Mouse (Mus musculus): ENCODE results near the gene Flvcr1. TPM values are rescaled to one million over a fixed set of nuclear protein-coding genes. Genes with fewer than 3 reads are reported as not detected.
A peak's percentile ranks its signal among the peaks of the same experiment; 100 is the strongest.

Flvcr1 gene
- polyA plus RNA-seq, 1 experiment = 3.2 TPM

DNA sequence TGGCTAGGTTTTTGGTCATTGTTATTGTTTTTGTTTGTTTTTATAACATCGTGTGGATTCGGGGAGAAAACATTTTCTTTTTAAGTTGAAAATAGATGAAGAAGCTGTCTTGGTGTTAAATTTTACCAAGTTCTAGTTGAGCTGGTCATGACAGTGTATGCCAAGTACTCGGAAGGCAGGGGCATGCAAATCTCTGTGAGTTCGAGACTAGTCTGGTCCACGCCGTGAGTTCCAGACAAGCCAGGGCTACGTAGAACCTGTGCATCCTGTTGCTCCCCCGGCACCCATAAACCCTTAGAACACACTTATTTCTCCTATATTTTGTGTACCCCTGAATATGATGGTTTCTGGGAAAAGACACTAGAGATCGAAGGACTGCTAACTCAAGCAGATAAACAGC is 37.7 kb upstream of the Flvcr1 start:
- TF ChIP-seq GATA1 (IDR thresholded peaks at IDR 0.05; ENCODE audit: borderline replicate concordance, low read length) = no peak
- no peak for TF ChIP-seq FLI1 (IDR thresholded peaks at IDR 0.05; ENCODE audit: low read length)
- Histone ChIP-seq H3K4me1 (peaks cover 43% of the 10 kb centered on the region), H3K36me3 (replicated peaks; ENCODE audit: low read length) (peaks cover 47% of the 10 kb centered on the region), H3K9me3 (no peaks in the 10 kb centered on the region), H3K4me3 (replicated peaks) (peak overlapping the region; percentile 99), H3K27me3 (replicated peaks) (no peaks in the 10 kb centered on the region)

DNA sequence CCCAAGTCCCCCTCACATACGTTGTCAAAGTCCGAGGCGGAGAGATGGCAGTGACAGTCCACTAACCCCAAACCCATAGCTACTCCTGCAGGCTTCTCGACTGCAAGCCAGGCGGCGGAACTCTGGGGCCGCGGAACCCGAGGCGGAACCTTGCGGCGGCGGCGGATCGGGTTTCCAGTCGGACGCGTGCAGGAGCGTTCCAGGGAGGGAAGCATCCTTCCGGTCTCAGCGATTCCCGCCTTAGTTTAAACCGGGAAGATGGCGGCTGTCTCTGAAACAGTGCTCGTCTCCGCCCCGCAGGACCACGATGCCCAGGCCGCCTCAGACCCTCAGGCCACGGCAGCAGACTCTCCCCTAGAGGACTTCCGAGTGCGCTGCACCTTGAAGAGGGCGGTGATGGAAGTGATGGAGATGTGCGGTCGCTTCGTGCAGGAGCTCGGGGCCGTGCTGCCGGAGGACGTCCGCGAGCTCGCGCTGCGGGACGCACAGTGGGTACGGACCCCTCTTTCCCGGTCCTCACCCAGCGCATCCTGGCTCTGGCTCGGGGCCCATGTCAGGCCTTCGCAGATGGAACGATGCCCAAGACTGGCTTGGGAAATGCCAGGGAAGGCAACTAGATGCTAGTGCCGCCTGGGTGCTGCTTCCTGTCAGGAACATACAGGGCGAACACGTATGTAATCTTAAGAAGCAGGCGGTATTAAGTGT is 37.0 kb upstream of the Flvcr1 start, which contains the start of the genes Tatdn3 and Nsl1:
Tatdn3 (minus strand) TSS at position 152 of the 705 bp plus-strand sequence.
Nsl1 (plus strand) TSS at position 232 of the 705 bp plus-strand sequence.
- Histone ChIP-seq H3K27me3 (replicated peaks) (no peaks in the 10 kb centered on the region), H3K36me3 (replicated peaks; ENCODE audit: low read length) (peaks cover 47% of the 10 kb centered on the region)
- no peak for TF ChIP-seq GATA1 (IDR thresholded peaks at IDR 0.05; ENCODE audit: borderline replicate concordance, low read length)
- peak; percentile 96; the same call in 1 of the 2 replicates for TF ChIP-seq FLI1 (IDR thresholded peaks at IDR 0.05; ENCODE audit: low read length)

DNA sequence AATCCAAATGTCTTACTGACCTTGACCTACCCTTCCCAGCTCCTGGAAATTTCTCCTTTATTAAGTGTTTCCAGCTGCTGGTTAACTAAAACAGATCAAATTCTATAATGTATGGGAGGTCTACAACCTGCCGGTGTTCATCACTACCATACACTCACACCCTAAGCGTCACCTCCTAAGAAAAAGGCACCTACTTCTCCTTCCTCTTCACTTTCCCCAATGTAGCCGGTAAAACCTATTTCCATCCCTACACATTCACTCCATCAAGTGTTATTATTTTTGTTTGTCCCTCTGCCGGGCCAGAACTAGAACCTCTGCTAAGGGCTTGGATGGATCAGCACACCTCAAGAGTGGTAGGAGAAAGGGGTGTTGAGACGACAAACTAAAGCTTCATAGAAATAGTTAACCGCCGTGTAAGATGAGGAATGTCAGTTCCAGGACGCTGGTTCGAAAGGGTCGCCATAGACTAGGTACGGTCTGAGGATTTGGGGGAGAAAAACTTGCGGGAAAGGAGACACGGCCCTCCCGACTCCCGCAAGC is 36.4 kb upstream of the Flvcr1 start:
- TF ChIP-seq GATA1 (IDR thresholded peaks at IDR 0.05; ENCODE audit: borderline replicate concordance, low read length) (no peak), FLI1 (IDR thresholded peaks at IDR 0.05; ENCODE audit: low read length) (no peak)
- H3K4me1 ChIP-seq = peaks cover 55% of the 10 kb centered on the region
- peak overlapping the region; percentile 99 for H3K4me3 ChIP-seq (replicated peaks)
- peaks cover 49% of the 10 kb centered on the region for H3K36me3 ChIP-seq (replicated peaks; ENCODE audit: low read length)
- no peaks in the 10 kb centered on the region for H3K9me3 ChIP-seq
- no peaks in the 10 kb centered on the region for H3K27me3 ChIP-seq (replicated peaks)

More for the DNA sequence above, 37.0 kb upstream of the Flvcr1 start, which contains the start of the genes Tatdn3 and Nsl1:
- peaks cover 50% of the 10 kb centered on the region for H3K4me1 ChIP-seq
- no peaks in the 10 kb centered on the region for H3K9me3 ChIP-seq
- peak within 1 kb of the TSS; percentile 99 for H3K4me3 ChIP-seq (replicated peaks)

DNA sequence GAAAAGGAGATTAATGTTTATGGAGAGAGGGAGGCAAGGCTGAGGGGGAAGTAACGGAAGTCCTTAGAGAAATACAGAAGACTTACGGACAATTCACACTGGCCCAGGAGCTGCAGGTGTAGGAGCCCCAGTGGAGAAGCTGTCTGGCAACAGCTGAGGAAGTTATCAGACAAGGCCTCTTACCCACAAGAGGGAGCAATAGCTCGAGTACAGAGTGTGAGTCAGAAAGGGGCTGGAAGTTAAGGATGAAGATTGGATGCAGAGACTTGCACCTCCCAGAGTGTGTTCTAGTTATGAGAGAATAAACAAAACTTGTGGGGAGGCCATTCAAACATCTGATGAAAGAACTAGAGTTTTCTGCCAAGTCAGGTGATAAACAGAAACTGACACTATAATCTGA is 31.5 kb upstream of the Flvcr1 start:
- H3K4me1 ChIP-seq = peaks cover 67% of the 10 kb centered on the region
- no peak overlapping the region for H3K4me3 ChIP-seq (replicated peaks)
- no peak for TF ChIP-seq GATA1 (IDR thresholded peaks at IDR 0.05; ENCODE audit: borderline replicate concordance, low read length)
- no peak for TF ChIP-seq FLI1 (IDR thresholded peaks at IDR 0.05; ENCODE audit: low read length)
- no peaks in the 10 kb centered on the region for H3K27me3 ChIP-seq (replicated peaks)
- H3K36me3 ChIP-seq (replicated peaks; ENCODE audit: low read length) = peaks cover 60% of the 10 kb centered on the region
- H3K9me3 ChIP-seq = no peaks in the 10 kb centered on the region

DNA sequence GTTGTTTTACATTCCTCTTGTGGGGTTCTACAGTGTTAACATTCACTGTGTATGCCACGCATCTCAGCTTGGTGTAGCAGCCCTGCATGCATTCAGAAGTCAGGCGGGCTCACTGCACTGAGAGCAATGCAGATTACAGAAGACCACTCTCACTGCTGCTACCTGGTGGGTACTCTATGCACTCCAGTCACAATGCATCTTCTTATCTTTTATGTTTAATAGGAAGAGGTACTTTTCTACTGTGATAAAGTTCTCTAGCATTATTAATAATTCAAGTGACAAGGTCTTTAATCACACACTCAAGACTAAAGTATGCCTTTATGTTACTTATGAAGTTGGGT is 29.5 kb upstream of the Flvcr1 start:
- TF ChIP-seq GATA1 (IDR thresholded peaks at IDR 0.05; ENCODE audit: borderline replicate concordance, low read length) (no peak), FLI1 (IDR thresholded peaks at IDR 0.05; ENCODE audit: low read length) (no peak)
- Histone ChIP-seq H3K9me3 (no peaks in the 10 kb centered on the region), H3K27me3 (replicated peaks) (no peaks in the 10 kb centered on the region), H3K36me3 (replicated peaks; ENCODE audit: low read length) (peaks cover 61% of the 10 kb centered on the region), H3K4me3 (replicated peaks) (peak overlapping the region; percentile 84), H3K4me1 (peaks cover 59% of the 10 kb centered on the region)

DNA sequence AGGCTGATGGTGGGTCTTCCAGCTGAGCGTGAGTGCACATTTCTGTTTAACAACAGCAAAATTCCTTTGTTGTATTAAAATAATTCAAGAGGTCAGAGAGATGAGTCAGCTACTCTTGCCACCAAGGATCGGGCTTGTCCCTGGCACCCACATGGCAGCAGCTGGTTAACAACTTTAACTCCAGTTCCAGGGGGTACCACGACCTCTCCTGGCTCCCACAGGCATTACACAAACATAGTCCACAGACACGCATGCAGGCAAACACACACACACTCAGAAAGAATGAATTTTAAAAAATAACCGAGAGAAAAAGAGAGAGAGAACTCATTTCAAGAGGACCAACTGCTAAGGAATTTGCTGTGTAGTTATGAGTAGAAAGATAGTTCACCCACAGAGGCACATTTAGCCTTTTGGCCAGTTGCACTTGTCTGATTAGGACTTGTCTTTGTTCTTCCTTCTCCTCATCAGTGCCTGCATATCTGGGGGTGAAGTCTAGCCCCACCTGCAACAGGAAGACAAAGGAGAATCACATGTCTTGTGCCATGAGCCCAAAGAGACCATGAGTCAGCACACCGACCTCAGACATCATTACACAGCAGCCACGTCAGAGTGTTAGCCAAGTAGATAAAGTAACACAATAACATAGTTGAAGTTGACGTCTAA is 29.0 kb upstream of the Flvcr1 start:
- peak overlapping the region; percentile 84 for H3K4me3 ChIP-seq (replicated peaks)
- no peaks in the 10 kb centered on the region for H3K27me3 ChIP-seq (replicated peaks)
- no peaks in the 10 kb centered on the region for H3K9me3 ChIP-seq
- H3K36me3 ChIP-seq (replicated peaks; ENCODE audit: low read length) = peaks cover 64% of the 10 kb centered on the region
- H3K4me1 ChIP-seq = peaks cover 57% of the 10 kb centered on the region
- TF ChIP-seq GATA1 (IDR thresholded peaks at IDR 0.05; ENCODE audit: borderline replicate concordance, low read length) (peak; percentile 55; the same call in 1 of the 3 replicates), FLI1 (IDR thresholded peaks at IDR 0.05; ENCODE audit: low read length) (no peak)

DNA sequence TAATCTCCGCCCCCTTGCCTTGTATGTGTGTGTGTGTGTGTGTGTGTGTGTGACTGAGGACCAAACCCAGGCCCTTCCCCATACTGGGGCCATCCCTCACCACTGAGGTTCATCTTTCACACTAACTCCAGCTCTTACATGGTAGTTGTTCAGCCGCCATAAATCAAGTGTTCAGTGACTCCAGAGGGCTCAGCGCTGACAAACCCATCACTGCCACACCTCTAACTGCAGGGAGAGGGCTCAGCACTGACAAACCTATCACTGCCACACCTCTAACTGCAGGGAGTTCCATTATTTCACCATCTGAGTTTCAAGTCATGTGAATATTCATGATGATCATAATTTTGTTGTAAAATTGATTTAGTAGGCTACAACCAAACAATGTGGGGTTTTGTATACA is 27.6 kb upstream of the Flvcr1 start:
- TF ChIP-seq GATA1 (IDR thresholded peaks at IDR 0.05; ENCODE audit: borderline replicate concordance, low read length) (no peak), FLI1 (IDR thresholded peaks at IDR 0.05; ENCODE audit: low read length) (no peak)
- Histone ChIP-seq H3K36me3 (replicated peaks; ENCODE audit: low read length) (peaks cover 64% of the 10 kb centered on the region), H3K27me3 (replicated peaks) (no peaks in the 10 kb centered on the region), H3K9me3 (no peaks in the 10 kb centered on the region), H3K4me3 (replicated peaks) (no peak overlapping the region), H3K4me1 (peaks cover 56% of the 10 kb centered on the region)

DNA sequence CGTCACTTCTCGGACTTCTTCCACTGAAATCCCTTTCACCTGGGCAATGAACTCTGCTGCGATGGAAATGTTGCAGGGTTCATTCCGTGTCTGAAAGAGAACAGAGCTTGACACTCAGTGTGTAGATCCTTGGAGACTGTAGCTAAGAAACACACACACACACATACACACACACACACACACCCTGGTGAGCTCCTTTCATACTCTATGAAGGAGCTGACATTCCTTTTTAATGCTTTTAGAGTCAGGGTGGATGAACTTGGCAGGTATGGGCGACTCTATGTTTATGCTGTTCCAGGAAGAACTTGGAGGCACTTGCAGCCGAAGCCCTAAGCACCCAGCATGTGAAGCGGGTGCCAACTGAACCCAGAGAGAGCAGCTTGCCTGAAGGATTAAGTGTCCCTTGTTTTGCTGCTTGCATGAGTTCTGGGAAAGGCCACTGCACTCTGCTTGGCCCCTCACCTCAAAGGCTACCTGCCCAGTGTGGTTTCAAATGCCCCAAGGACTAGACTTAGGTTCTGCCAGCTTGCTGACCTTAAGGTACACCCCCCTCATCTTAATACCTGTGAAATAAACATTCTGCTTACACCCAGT is 20.4 kb upstream of the Flvcr1 start:
- Histone ChIP-seq H3K4me3 (replicated peaks) (no peak overlapping the region), H3K9me3 (no peaks in the 10 kb centered on the region), H3K4me1 (peaks cover 10% of the 10 kb centered on the region; the same call in 1 of the 2 replicates), H3K36me3 (replicated peaks; ENCODE audit: low read length) (peaks cover 43% of the 10 kb centered on the region), H3K27me3 (replicated peaks) (peaks cover 11% of the 10 kb centered on the region)
- TF ChIP-seq GATA1 (IDR thresholded peaks at IDR 0.05; ENCODE audit: borderline replicate concordance, low read length) = no peak
- no peak for TF ChIP-seq FLI1 (IDR thresholded peaks at IDR 0.05; ENCODE audit: low read length)

DNA sequence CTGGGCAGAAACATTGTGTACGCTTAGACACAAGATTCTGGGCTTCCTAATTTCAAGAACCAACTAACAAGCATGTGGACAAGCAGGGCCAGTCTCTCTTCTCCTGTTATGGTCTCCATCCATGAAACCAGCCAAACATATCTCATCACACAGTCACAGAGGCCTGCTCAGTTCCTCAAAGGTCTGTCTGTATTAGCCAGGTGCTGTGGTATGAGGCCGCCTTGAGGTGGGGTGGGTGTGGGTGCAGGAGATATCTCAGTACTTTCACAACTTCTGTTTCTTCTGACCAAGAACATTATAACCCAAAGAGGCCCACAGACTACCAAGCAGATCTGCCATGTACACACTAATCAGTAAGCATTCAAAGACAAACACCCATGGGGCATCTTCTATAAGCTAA is 19.3 kb upstream of the Flvcr1 start:
- no peak overlapping the region for H3K4me3 ChIP-seq (replicated peaks)
- TF ChIP-seq FLI1 (IDR thresholded peaks at IDR 0.05; ENCODE audit: low read length) (no peak), GATA1 (IDR thresholded peaks at IDR 0.05; ENCODE audit: borderline replicate concordance, low read length) (no peak)
- H3K9me3 ChIP-seq = no peaks in the 10 kb centered on the region
- peaks cover 11% of the 10 kb centered on the region for H3K27me3 ChIP-seq (replicated peaks)
- H3K4me1 ChIP-seq = 0 out of 2 replicates have a peak, but pooled peaks cover 5% of the 10 kb centered on the region
- peaks cover 42% of the 10 kb centered on the region for H3K36me3 ChIP-seq (replicated peaks; ENCODE audit: low read length)
